Mouse (Mus musculus): ENCODE data around the gene Rhob. TPM values are rescaled to one million over a fixed set of nuclear protein-coding genes. Genes with fewer than 3 reads are reported as not detected.

The Rhob gene
- polyA plus RNA-seq, 1 experiment from 2014 or later: 23.2 TPM

- Histone ChIP-seq H3K27ac (ENCODE audit: low read depth, low read length) (no peak overlapping the region), H3K9ac (ENCODE audit: low read depth, low read length) (no peak overlapping the region), H3K9me3 (ENCODE audit: control insufficient read depth, low read length) (no peaks in the 10 kb centered on the region), H3K4me2 (no peak overlapping the region), H3K36me3 (ENCODE audit: control insufficient read depth, insufficient read depth, low read length) (no peaks in the 10 kb centered on the region), H3K4me3 (ENCODE audit: low read depth, low read length) (no peak overlapping the region), H3K27me3 (replicated peaks; ENCODE audit: control insufficient read depth, insufficient read depth, low read length) (no peaks in the 10 kb centered on the region), H3K4me1 (replicated peaks; ENCODE audit: control insufficient read depth, insufficient read depth, low read length) (no peaks in the 10 kb centered on the region)
- WGBS: 70% methylated on average over 7 of the region's 7 CpGs
- DNase-seq (ENCODE audit: low spot score): no peak
- no peak for ATAC-seq (replicated peaks; ENCODE audit: low FRiP score)
Observed at GRCm38 (mm10) chr12:8535596-8535995, 35.8 kb upstream of the Rhob start.

GRCm38 (mm10) chr12:8534915-8535314 is 35.1 kb upstream of the Rhob start:
- Histone ChIP-seq H3K27me3 (replicated peaks; ENCODE audit: control insufficient read depth, insufficient read depth, low read length) (no peaks in the 10 kb centered on the region), H3K9ac (ENCODE audit: low read depth, low read length) (no peak overlapping the region), H3K4me1 (replicated peaks; ENCODE audit: control insufficient read depth, insufficient read depth, low read length) (no peaks in the 10 kb centered on the region), H3K9me3 (ENCODE audit: control insufficient read depth, low read length) (no peaks in the 10 kb centered on the region), H3K27ac (ENCODE audit: low read depth, low read length) (no peak overlapping the region), H3K4me2 (no peak overlapping the region), H3K4me3 (ENCODE audit: low read depth, low read length) (no peak overlapping the region), H3K36me3 (ENCODE audit: control insufficient read depth, insufficient read depth, low read length) (no peaks in the 10 kb centered on the region)
- WGBS: 73% methylated on average over 1 of the region's 1 CpGs
- no peak for ATAC-seq (replicated peaks; ENCODE audit: low FRiP score)
- DNase-seq (ENCODE audit: low spot score): no peak

GRCm38 (mm10) chr12:8527770-8528169 is 28.0 kb upstream of the Rhob start:
- Histone ChIP-seq H3K9me3 (ENCODE audit: control insufficient read depth, low read length) (no peaks in the 10 kb centered on the region), H3K9ac (ENCODE audit: low read depth, low read length) (no peak overlapping the region), H3K4me2 (no peak overlapping the region), H3K27ac (ENCODE audit: low read depth, low read length) (no peak overlapping the region), H3K27me3 (replicated peaks; ENCODE audit: control insufficient read depth, insufficient read depth, low read length) (no peaks in the 10 kb centered on the region), H3K4me1 (replicated peaks; ENCODE audit: control insufficient read depth, insufficient read depth, low read length) (no peaks in the 10 kb centered on the region), H3K36me3 (ENCODE audit: control insufficient read depth, insufficient read depth, low read length) (no peaks in the 10 kb centered on the region), H3K4me3 (ENCODE audit: low read depth, low read length) (no peak overlapping the region)
- ATAC-seq (replicated peaks; ENCODE audit: low FRiP score): no peak
- DNase-seq (ENCODE audit: low spot score): no peak
- 75% methylated on average over 5 of the region's 5 CpGs for WGBS

- Histone ChIP-seq H3K4me1 (replicated peaks; ENCODE audit: control insufficient read depth, insufficient read depth, low read length) (no peaks in the 10 kb centered on the region), H3K9ac (ENCODE audit: low read depth, low read length) (no peak overlapping the region), H3K27me3 (replicated peaks; ENCODE audit: control insufficient read depth, insufficient read depth, low read length) (no peaks in the 10 kb centered on the region), H3K9me3 (ENCODE audit: control insufficient read depth, low read length) (no peaks in the 10 kb centered on the region), H3K36me3 (ENCODE audit: control insufficient read depth, insufficient read depth, low read length) (no peaks in the 10 kb centered on the region), H3K27ac (ENCODE audit: low read depth, low read length) (no peak overlapping the region), H3K4me3 (ENCODE audit: low read depth, low read length) (no peak overlapping the region), H3K4me2 (no peak overlapping the region)
- ATAC-seq (replicated peaks; ENCODE audit: low FRiP score) (no peak), DNase-seq (ENCODE audit: low spot score) (no peak)
- WGBS: 57% methylated on average over 1 of the region's 1 CpGs
Observed at GRCm38 (mm10) chr12:8527175-8527574, 27.4 kb upstream of the Rhob start.

GRCm38 (mm10) chr12:8524062-8524461 is 24.3 kb upstream of the Rhob start:
- 60% methylated on average over 5 of the region's 5 CpGs for WGBS
- no peak overlapping the region for H3K9ac ChIP-seq (ENCODE audit: low read depth, low read length)
- H3K4me3 ChIP-seq (ENCODE audit: low read depth, low read length): no peak overlapping the region
- no peak overlapping the region for H3K4me2 ChIP-seq
- H3K9me3 ChIP-seq (ENCODE audit: control insufficient read depth, low read length): no peaks in the 10 kb centered on the region
- H3K36me3 ChIP-seq (ENCODE audit: control insufficient read depth, insufficient read depth, low read length): no peaks in the 10 kb centered on the region
- no peak for DNase-seq (ENCODE audit: low spot score)
- no peaks in the 10 kb centered on the region for H3K27me3 ChIP-seq (replicated peaks; ENCODE audit: control insufficient read depth, insufficient read depth, low read length)
- H3K27ac ChIP-seq (ENCODE audit: low read depth, low read length): no peak overlapping the region
- ATAC-seq (replicated peaks; ENCODE audit: low FRiP score): no peak
- H3K4me1 ChIP-seq (replicated peaks; ENCODE audit: control insufficient read depth, insufficient read depth, low read length): peaks cover 23% of the 10 kb centered on the region

- ATAC-seq (replicated peaks; ENCODE audit: low FRiP score) (no peak), DNase-seq (ENCODE audit: low spot score) (no peak)
- H3K27me3 ChIP-seq (replicated peaks; ENCODE audit: control insufficient read depth, insufficient read depth, low read length): no peaks in the 10 kb centered on the region
- H3K36me3 ChIP-seq (ENCODE audit: control insufficient read depth, insufficient read depth, low read length): no peaks in the 10 kb centered on the region
- WGBS: 66% methylated on average over 2 of the region's 2 CpGs
- H3K9ac ChIP-seq (ENCODE audit: low read depth, low read length): no peak overlapping the region
- H3K4me3 ChIP-seq (ENCODE audit: low read depth, low read length): no peak overlapping the region
- no peaks in the 10 kb centered on the region for H3K9me3 ChIP-seq (ENCODE audit: control insufficient read depth, low read length)
- H3K4me1 ChIP-seq (replicated peaks; ENCODE audit: control insufficient read depth, insufficient read depth, low read length): peaks cover 23% of the 10 kb centered on the region
- H3K27ac ChIP-seq (ENCODE audit: low read depth, low read length): no peak overlapping the region
- no peak overlapping the region for H3K4me2 ChIP-seq
Observed at GRCm38 (mm10) chr12:8522711-8523110, 22.9 kb upstream of the Rhob start.

- Histone ChIP-seq H3K9ac (ENCODE audit: low read depth, low read length) (no peak overlapping the region), H3K36me3 (ENCODE audit: control insufficient read depth, insufficient read depth, low read length) (no peaks in the 10 kb centered on the region), H3K4me2 (peak overlapping the region; percentile 45), H3K9me3 (ENCODE audit: control insufficient read depth, low read length) (no peaks in the 10 kb centered on the region), H3K27ac (ENCODE audit: low read depth, low read length) (peak overlapping the region; percentile 50; the same call in 1 of the 2 replicates), H3K4me3 (ENCODE audit: low read depth, low read length) (no peak overlapping the region), H3K27me3 (replicated peaks; ENCODE audit: control insufficient read depth, insufficient read depth, low read length) (no peaks in the 10 kb centered on the region), H3K4me1 (replicated peaks; ENCODE audit: control insufficient read depth, insufficient read depth, low read length) (peaks cover 23% of the 10 kb centered on the region)
- DNase-seq (ENCODE audit: low spot score): peak; percentile 64
- ATAC-seq (replicated peaks; ENCODE audit: low FRiP score): peak; percentile 81
- 19% methylated on average over 12 of the region's 12 CpGs for WGBS
Observed at GRCm38 (mm10) chr12:8521375-8522047, 21.7 kb upstream of the Rhob start.

GRCm38 (mm10) chr12:8519431-8520160 is 19.8 kb upstream of the Rhob start:
- H3K4me2 ChIP-seq: no peak overlapping the region
- no peak overlapping the region for H3K27ac ChIP-seq (ENCODE audit: low read depth, low read length)
- DNase-seq (ENCODE audit: low spot score): no peak

More at GRCm38 (mm10) chr12:8519431-8520160, 19.8 kb upstream of the Rhob start:
- no peaks in the 10 kb centered on the region for H3K36me3 ChIP-seq (ENCODE audit: control insufficient read depth, insufficient read depth, low read length)
- 50% methylated on average over 12 of the region's 12 CpGs for WGBS
- no peak overlapping the region for H3K9ac ChIP-seq (ENCODE audit: low read depth, low read length)
- peaks cover 23% of the 10 kb centered on the region for H3K4me1 ChIP-seq (replicated peaks; ENCODE audit: control insufficient read depth, insufficient read depth, low read length)
- no peak for ATAC-seq (replicated peaks; ENCODE audit: low FRiP score)
- H3K27me3 ChIP-seq (replicated peaks; ENCODE audit: control insufficient read depth, insufficient read depth, low read length): no peaks in the 10 kb centered on the region
- no peak overlapping the region for H3K4me3 ChIP-seq (ENCODE audit: low read depth, low read length)
- no peaks in the 10 kb centered on the region for H3K9me3 ChIP-seq (ENCODE audit: control insufficient read depth, low read length)
